Mouse (Mus musculus): ENCODE measurements around the gene Ube2q2.

DNA sequence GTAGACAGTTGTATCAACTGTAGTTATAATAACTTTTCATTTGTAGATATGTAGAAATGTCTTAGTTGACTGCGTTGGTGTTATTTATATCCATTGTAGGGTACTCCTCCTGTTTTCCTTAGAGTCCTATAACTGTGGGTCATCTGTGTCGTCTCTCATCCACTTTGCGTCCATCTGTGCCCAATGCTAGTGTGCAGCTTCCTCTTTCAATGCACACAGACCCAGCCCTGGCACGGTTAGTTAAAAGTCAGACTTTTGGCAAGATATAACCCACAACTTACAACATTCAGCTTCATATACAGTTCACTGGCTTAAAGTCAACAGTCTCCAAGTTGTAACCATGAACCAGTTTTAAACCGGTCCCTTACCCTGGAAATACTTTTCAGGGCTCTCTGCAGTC lies 83.5 kb downstream of the Ube2q2 start:
- TF ChIP-seq POLR2A (IDR thresholded peaks at IDR 0.05; ENCODE audit: extremely low read depth, insufficient read depth, low read length) (no peak), CTCF (IDR thresholded peaks at IDR 0.05; ENCODE audit: low read depth, low read length) (no peak)

Measured in liver, adult 2 months (tissue).